Mouse (Mus musculus) kidney, adult 2 months (tissue): Measurements from ENCODE around the gene Ctsd.

Experiments
- CTCF ChIP-seq: fragments of 200-500 bp; conservative IDR thresholded peaks from 2 replicates; pipeline ENCODE4 v1.5.1; 2011; ENCODE audit warnings: low read depth, mild to moderate bottlenecking, control low read depth, low read length, moderate library complexity, mixed read lengths; ENCODE audit not compliant: insufficient read depth, insufficient read length
- POLR2A ChIP-seq: fragments of 200-500 bp; IDR thresholded peaks from one replicate; pipeline ENCODE4 v1.6.1; 2011; ENCODE audit warnings: low read depth, low read length, control low read depth

- TF ChIP-seq CTCF (no peak), POLR2A (no peak)
These were observed 12.5 kb downstream of the Ctsd start for GRCm38 (mm10) chr7:142375261-142375724.
